Mouse (Mus musculus) G1E (cell line): ENCODE measurements around the gene Coasy. TPM values are rescaled to one million over a fixed set of nuclear protein-coding genes. Genes with fewer than 3 reads are reported as not detected.
A peak's percentile ranks its signal among the peaks of the same experiment; 100 is the strongest.

Experiments used
- ATAC-seq: 2 replicates; pipeline ENCODE4 v1.8.0; 2016; ENCODE audit warnings: mild to moderate bottlenecking; ENCODE audit not compliant: insufficient number of reproducible peaks, poor library complexity, low FRiP score, severe bottlenecking; ENCODE audit errors: extremely low read depth
- DNase-seq: peaks from one replicate; pipeline ENCODE4 v3.0.0; 2012; ENCODE audit warnings: low spot score
- H3K27me3 ChIP-seq: 2 replicates; pipeline ENCODE4 v1.6.1; 2012; ENCODE audit warnings: mild to moderate bottlenecking, low read length, inconsistent platforms; ENCODE audit not compliant: insufficient read depth
- H3K36me3 ChIP-seq: replicated peaks from 2 replicates; pipeline ENCODE3; 2012; ENCODE audit warnings: mild to moderate bottlenecking, inconsistent platforms
- H3K4me1 ChIP-seq: 2 replicates; pipeline ENCODE4 v1.6.1; 2012; ENCODE audit warnings: low read depth, low read length, inconsistent platforms, mixed read lengths; ENCODE audit not compliant: insufficient read depth
- H3K4me3 ChIP-seq: 2 replicates; pipeline ENCODE4 v1.5.1; 2012; ENCODE audit warnings: low read depth, mild to moderate bottlenecking, inconsistent platforms, low read length, moderate library complexity, mixed read lengths
- H3K9me3 ChIP-seq: replicated peaks from 2 replicates; pipeline ENCODE4 v1.6.1; 2012; ENCODE audit warnings: inconsistent platforms
- CTCF ChIP-seq: IDR thresholded peaks from 2 replicates; pipeline ENCODE4 v1.5.1; 2012; ENCODE audit warnings: low read depth, low read length, inconsistent platforms, mixed read lengths
- GATA1 ChIP-seq: IDR thresholded peaks from 2 replicates; pipeline ENCODE4 v1.6.1; 2012; ENCODE audit warnings: borderline replicate concordance, low read length, inconsistent platforms, mixed read lengths
- GATA2 ChIP-seq: IDR thresholded peaks from 2 replicates; pipeline ENCODE4 v1.6.1; 2012; ENCODE audit warnings: low read depth, low read length, inconsistent platforms, borderline replicate concordance
- POLR2AphosphoS5 ChIP-seq: IDR thresholded peaks from 2 replicates; pipeline ENCODE4 v1.6.1; 2012; ENCODE audit warnings: low read depth, low read length, inconsistent platforms; ENCODE audit not compliant: insufficient replicate concordance
- TAL1 ChIP-seq: conservative IDR thresholded peaks from 2 replicates; pipeline ENCODE4 v1.6.1; 2012; ENCODE audit warnings: low read depth, low read length, inconsistent platforms, mixed read lengths
- polyA plus RNA-seq: library from polyadenylated mRNA; stranded (reverse); fragments of >175 nt; gene quantifications from 2 replicates; pipeline ENCODE4 v1.2.3, GENCODE M21; 2012
- total RNA-seq, 2 experiments: library from RNA; stranded (forward) in 1 of 2; stranded (reverse) in 1 of 2; fragments of 200-1000 nt in 1 of 2; fragments of >200 nt in 1 of 2; fragmentation: Nextera tagmentation in 1 of 2; gene quantifications; 2 replicates each; pipeline ENCODE4 v1.2.3; 2014 to 2017

The Coasy gene
- total RNA-seq (2014; fragmentation: Nextera tagmentation) (23.6 and 26.7 TPM in 2 replicates), total RNA-seq (2017) (31.7 and 32.6 TPM in 2 replicates), polyA plus RNA-seq (39.3 and 43.6 TPM in 2 replicates)

GRCm38 (mm10) chr11:101082208-101083082 is at the start of gene Coasy:
Gene Coasy (plus strand): TSS chr11:101082565.
- DNase-seq (peak; percentile 86), ATAC-seq (peak; percentile 56)
- TF ChIP-seq CTCF = peak; percentile 25; the same call in 1 of the 2 replicates
- TF ChIP-seq GATA2 = no peak
- H3K27me3 ChIP-seq = peaks cover 18% of the 10 kb centered on the region
- peak within 1 kb of the TSS; percentile 93 for H3K4me3 ChIP-seq
- H3K4me1 ChIP-seq = peaks cover 70% of the 10 kb centered on the region
- H3K36me3 ChIP-seq = peaks cover 35% of the 10 kb centered on the region
- H3K9me3 ChIP-seq = no peaks in the 10 kb centered on the region

- Histone ChIP-seq H3K4me1 (no peaks in the 10 kb centered on the region), H3K9me3 (no peaks in the 10 kb centered on the region), H3K27me3 (no peaks in the 10 kb centered on the region), H3K36me3 (peaks cover 93% of the 10 kb centered on the region), H3K4me3 (no peak overlapping the region)
- DNase-seq = no peak
- no peak for TF ChIP-seq GATA1
- no peak for TF ChIP-seq POLR2AphosphoS5
- no peak for TF ChIP-seq TAL1
- no peak for TF ChIP-seq GATA2
- no peak for TF ChIP-seq CTCF
- ATAC-seq = no peak
Observed at GRCm38 (mm10) chr11:101033856-101034500, 48.4 kb upstream of the Coasy start.

GRCm38 (mm10) chr11:101034614-101035327 is 47.6 kb upstream of the Coasy start:
- H3K36me3 ChIP-seq = peaks cover 93% of the 10 kb centered on the region
- no peaks in the 10 kb centered on the region for H3K27me3 ChIP-seq
- DNase-seq (no peak), ATAC-seq (no peak)
- no peak overlapping the region for H3K4me3 ChIP-seq
- TF ChIP-seq GATA1 (no peak), GATA2 (no peak), TAL1 (no peak), CTCF (no peak), POLR2AphosphoS5 (no peak)
- H3K9me3 ChIP-seq = no peaks in the 10 kb centered on the region
- no peaks in the 10 kb centered on the region for H3K4me1 ChIP-seq

- Histone ChIP-seq H3K9me3 (no peaks in the 10 kb centered on the region), H3K4me3 (no peak overlapping the region), H3K36me3 (peaks cover 93% of the 10 kb centered on the region), H3K4me1 (no peaks in the 10 kb centered on the region), H3K27me3 (no peaks in the 10 kb centered on the region)
- no peak for ATAC-seq
- DNase-seq = no peak
- TF ChIP-seq CTCF (no peak), GATA1 (no peak), GATA2 (no peak), TAL1 (no peak), POLR2AphosphoS5 (no peak)
Observed at GRCm38 (mm10) chr11:101035328-101035695, 47.1 kb upstream of the Coasy start.

- no peak for DNase-seq
- no peaks in the 10 kb centered on the region for H3K27me3 ChIP-seq
- peaks cover 96% of the 10 kb centered on the region for H3K36me3 ChIP-seq
- ATAC-seq = no peak
- no peaks in the 10 kb centered on the region for H3K4me1 ChIP-seq
- no peak for TF ChIP-seq POLR2AphosphoS5
- TF ChIP-seq TAL1 = no peak
- H3K9me3 ChIP-seq = no peaks in the 10 kb centered on the region
- no peak overlapping the region for H3K4me3 ChIP-seq
Observed at GRCm38 (mm10) chr11:101037795-101038194, 44.6 kb upstream of the Coasy start.

GRCm38 (mm10) chr11:101045826-101046225 is 36.5 kb upstream of the Coasy start:
- Histone ChIP-seq H3K4me1 (no peaks in the 10 kb centered on the region), H3K36me3 (peaks cover 98% of the 10 kb centered on the region)
- TF ChIP-seq TAL1 = no peak
- TF ChIP-seq POLR2AphosphoS5 = no peak

More at GRCm38 (mm10) chr11:101045826-101046225, 36.5 kb upstream of the Coasy start:
- Histone ChIP-seq H3K27me3 (no peaks in the 10 kb centered on the region), H3K9me3 (no peaks in the 10 kb centered on the region), H3K4me3 (no peak overlapping the region)
- DNase-seq (no peak), ATAC-seq (no peak)
